Mouse (Mus musculus): ENCODE data around the gene Tlr4.

Tlr4 gene

GRCm38 (mm10) chr4:66827463-66828162, at the start of gene Tlr4:
Tlr4 (plus strand) TSS chr4:66827584.
- no peak for DNase-seq (ENCODE audit: low spot score)

GRCm38 (mm10) chr4:66794283-66794682, 33.1 kb upstream of the Tlr4 start:
- no peak for DNase-seq (ENCODE audit: low spot score)

GRCm38 (mm10) chr4:66796683-66797082, 30.7 kb upstream of the Tlr4 start:
- no peak for DNase-seq (ENCODE audit: low spot score)

DNA sequence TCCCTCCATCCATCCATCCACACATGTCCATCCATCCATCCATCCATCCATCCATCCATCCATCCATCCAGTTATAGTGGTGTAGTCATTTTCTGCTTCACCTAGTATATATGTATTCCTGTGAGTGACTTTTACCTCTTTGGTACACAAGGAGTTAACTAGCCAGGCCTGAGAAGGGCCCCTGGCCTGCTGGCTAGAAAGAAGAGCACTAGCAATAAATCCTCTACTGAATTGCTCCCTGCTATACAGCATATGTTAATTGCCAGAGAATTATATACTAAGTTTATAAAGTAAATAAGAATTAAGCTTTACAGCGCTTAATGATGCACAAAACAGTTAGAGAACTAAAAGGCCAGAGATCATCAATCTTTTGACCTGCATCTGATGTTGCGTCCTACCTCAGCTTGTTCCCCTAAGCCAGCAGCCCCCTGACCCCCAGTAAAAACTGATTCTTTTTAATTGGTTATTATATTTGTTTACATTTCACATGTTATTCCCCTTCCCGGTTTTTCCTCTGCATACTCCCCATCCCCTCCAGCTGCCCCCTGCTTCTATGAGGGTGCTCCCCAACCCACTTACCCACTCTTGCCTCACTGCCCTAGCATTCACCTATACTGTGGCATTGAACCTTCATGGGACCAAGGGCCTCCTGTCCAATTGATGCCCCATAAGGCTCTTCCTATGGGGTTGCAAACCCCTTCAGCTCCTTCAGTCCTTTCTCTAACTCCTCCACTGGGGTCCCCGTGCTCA, 22.7 kb upstream of the Tlr4 start:
- DNase-seq (ENCODE audit: low spot score), result no peak

DNA sequence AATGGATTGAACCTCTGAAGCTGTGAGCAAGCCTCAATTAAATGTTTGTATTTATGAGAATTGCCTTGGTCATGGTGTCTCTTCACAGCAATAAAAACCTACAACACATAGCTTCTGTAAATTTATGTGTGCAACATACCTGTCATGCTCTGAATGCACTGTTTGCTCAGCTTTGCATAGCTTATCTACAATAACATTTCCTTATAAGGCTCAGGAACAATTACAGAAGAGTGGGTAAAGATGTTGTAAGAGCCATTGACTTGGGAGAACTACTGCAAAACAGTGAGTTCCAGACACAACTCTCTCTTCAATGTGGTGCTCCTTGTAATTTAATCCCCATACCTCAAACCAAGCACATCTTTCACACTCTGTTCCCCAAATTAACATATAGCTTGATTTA, 21.6 kb upstream of the Tlr4 start:
- no peak for DNase-seq (ENCODE audit: low spot score)

GRCm38 (mm10) chr4:66816364-66817026, 10.9 kb upstream of the Tlr4 start:
- no peak for DNase-seq (ENCODE audit: low spot score)

- DNase-seq (ENCODE audit: low spot score), result no peak
Observed at GRCm38 (mm10) chr4:66821171-66821570, 6.2 kb upstream of the Tlr4 start.

- DNase-seq (ENCODE audit: low spot score), result no peak
Observed at GRCm38 (mm10) chr4:66821764-66822163, 5.6 kb upstream of the Tlr4 start.

GRCm38 (mm10) chr4:66828163-66828668, 832 bp downstream of the Tlr4 start:
- DNase-seq (ENCODE audit: low spot score), result no peak

DNA sequence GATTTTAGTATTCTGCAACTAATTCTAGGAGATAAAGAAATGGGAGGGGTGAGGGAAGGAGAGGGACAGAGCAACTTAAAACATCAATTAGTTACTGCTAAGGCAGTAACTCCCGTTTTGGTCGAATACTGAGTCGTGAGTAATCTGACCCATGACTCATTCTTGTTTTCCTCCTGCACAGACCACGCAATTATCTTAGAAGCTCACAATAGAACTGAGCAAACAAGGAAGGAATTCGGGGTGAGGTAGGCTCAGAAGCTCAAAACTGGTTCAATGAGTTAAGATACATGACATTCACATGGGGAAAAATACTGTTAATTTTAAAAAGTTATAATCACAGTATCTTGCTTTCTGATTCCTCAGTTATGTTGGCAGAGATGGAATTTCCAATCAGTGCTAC, 1.3 kb downstream of the Tlr4 start:
- no peak for DNase-seq (ENCODE audit: low spot score)

DNA sequence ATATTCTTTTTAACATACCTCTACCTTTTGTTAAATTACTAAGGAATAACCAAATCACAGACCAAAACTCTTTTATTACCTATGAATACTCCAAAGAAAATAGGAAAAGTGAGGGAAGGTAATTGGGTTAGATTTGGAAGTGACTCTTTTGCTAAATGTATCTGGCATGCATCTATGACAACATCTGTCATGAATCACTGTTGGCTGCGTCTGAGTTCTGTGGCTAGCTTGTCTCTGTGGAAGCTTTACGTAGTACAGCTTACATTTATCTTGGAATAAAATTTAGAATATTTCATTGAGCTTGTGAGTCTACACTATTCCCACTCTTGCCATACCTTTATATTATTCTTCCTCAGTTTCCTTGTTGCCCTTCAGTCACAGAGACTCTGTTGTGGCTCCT, 10.7 kb downstream of the Tlr4 start:
- no peak for DNase-seq (ENCODE audit: low spot score)

DNA sequence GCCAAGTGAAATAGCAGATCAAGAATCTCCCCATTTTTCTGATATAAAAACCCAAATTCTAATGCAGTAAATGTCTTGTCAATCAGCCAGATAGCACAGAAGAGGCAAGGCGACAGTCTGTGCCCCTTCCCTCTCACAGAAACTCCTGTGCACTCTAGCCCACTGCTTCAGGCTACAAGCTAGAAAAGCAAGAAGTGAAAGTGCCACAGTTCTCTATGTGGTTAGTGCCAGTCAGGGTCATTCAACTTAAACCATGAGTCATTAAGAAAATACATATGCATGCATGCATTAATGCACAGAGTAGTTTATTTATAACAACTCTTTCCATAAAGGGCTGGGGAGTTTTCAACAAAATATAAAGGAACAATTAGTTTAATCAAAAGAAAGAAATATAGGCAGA, 15.9 kb downstream of the Tlr4 start:
- DNase-seq (ENCODE audit: low spot score), result no peak

- no peak for DNase-seq (ENCODE audit: low spot score)
Observed at GRCm38 (mm10) chr4:66852011-66852410, 24.6 kb downstream of the Tlr4 start.

DNA sequence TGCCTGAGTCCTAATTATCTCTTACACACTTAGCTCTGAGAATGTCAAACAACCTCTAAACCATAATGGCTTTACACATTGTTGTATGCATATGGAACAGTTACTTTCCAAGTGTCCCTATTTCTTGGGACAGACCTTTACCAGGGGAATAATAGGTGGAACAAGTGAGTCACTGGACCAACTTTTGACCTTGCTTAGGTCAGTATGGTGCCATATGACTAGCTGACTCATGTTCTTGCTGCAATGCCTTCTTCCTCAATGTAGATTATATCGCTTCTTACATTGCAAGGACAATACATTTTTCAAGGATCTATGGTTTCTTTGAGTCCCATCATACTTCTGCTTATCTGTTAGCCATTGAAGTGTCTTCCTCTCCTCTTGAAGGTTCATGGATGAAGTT, 29.6 kb downstream of the Tlr4 start:
- DNase-seq (ENCODE audit: low spot score), result no peak

GRCm38 (mm10) chr4:66869919-66870318, 42.5 kb downstream of the Tlr4 start:
- no peak for DNase-seq (ENCODE audit: low spot score)

- DNase-seq (ENCODE audit: low spot score), result no peak
Observed at GRCm38 (mm10) chr4:66872026-66872425, 44.6 kb downstream of the Tlr4 start.

DNA sequence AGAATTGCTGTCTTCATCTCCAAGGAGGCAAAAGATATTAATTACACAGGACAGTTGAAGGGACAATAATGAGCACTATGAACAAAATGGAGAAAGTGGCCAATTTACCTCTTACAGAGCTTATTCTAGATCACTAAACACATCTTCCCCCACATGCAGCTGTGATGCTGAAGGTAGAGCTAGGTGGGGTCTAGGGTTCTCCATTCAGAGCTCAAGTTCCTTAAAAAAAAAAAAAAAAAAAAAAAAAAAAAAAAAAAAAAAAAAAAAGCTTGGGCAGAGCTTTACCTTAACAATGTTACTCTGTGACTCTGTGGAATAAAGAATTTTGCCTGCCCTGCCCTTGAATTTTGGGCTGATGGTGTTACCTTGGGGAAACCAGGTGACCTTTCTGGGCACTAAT, 46.0 kb downstream of the Tlr4 start:
- no peak for DNase-seq (ENCODE audit: low spot score)

GRCm38 (mm10) chr4:66875751-66876150, 48.4 kb downstream of the Tlr4 start:
- no peak for DNase-seq (ENCODE audit: low spot score)

DNA sequence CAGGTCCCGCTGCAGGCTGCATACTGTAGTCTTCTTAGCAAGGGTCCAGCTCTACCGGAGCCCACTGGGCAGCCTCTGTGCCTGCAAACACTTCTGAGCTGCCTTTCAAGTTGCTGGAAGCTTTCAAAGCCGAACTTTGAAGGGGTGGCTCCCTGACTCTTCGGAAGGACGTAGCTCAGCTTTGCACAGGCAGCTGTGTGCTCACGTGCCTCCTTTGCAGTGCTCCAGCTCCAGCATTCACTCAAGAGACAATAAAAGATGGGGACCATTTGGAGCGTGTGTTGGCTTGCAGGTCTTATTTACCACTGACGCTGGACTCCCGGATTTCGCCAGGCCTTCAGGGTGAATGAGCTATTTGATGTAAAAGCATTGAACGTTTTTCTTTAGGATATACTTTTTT, 50.2 kb downstream of the Tlr4 start:
- no peak for DNase-seq (ENCODE audit: low spot score)

DNA sequence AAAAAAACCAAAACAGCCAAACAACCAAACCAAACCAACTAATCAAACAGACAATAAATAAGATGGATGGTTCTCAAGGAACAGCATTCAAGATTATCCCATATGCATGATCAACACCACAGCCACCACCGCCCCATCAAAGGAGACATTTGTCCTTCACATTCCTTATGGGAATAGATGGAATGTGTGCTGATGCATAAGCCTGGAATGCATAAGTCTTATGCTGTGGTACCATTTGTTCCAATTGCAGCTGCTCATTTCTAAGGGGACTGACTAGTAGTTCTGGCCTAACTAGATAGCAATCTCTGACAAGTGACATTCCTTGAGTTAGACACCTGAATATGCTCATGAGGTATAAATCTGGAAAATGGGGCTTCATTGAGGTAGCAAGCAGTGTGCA, 54.1 kb downstream of the Tlr4 start:
- no peak for DNase-seq (ENCODE audit: low spot score)

- no peak for DNase-seq (ENCODE audit: low spot score)
Observed at GRCm38 (mm10) chr4:66883264-66883663, 55.9 kb downstream of the Tlr4 start.

DNA sequence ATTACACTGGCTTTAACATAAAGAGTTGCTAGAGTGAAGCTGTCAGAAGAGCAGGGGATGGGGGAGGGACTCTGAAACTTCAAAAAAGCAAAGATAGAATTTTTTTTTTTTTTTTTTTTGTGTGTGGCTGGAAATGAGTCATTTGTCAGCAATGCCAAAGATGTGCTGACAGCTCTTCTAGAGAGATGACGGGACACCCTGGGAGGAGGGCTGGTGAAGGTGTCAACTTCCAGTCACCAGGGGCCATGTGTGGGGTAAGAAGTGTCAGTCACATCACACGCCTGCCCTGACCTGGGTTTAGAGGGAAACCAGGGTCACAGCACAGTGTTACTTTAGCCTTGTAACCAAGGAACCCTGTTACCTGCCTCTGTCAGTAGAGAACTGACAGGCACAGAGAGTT, 67.2 kb downstream of the Tlr4 start:
- DNase-seq (ENCODE audit: low spot score), result peak; percentile 72

- DNase-seq (ENCODE audit: low spot score), result peak; percentile 6
Observed at GRCm38 (mm10) chr4:66894981-66895380, 67.6 kb downstream of the Tlr4 start.
